Mouse (Mus musculus) ES-CJ7 (cell line): ENCODE results near the gene Rps27.

Source experiments
- DNase-seq: peaks from one replicate; pipeline ENCODE4 v3.0.0; 2011; ENCODE audit warnings: low read depth, low spot score

The Rps27 gene

DNA sequence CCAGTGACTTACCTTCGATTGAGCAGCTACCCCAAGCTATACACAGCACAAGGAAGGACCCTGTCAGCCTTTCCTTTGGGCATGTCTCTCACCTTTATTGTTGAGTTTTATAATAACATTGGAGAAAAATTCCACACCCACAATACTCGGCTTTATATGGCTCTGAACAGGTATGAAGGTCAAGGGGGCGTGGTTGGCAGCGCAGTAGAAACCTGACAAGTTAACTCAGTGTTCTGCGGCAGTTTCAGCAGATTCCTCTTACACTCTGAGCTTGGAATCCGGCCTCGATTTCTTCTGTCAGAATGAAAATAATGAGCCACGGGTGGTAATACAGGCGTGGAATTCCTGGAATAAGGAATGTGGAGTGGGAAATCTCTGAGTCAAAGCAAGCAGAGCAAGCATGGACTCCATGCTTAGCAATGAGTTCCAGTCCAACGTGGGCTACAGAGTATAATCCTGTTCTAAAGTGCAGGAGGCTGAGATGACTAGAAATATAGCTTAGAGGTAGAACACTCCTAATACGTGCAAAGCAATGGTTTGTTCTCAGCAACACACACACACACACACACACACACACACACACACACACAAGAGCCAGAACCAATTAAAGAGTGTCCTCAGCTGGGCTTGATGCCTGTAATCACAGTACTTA, 22.5 kb downstream of the Rps27 start:
- DNase-seq = no peak

DNA sequence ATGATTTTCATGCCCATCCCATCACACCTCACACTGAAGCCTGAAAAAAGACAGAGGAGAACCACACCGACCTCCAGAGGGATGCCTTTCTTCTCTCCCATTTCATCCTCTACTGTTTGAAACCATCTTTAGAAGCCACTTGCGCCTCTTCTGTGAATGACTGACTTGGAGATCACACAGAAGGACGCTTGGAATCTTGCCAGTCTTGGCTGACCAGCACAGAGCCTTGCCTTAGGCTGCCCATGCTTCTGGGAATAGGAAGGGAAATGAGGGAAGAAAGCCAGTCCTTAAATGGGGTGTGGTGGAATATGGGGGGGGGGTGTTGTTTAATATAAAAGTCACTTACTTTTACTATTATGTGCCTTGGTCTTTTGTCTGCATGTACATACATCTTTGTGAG, 29.9 kb downstream of the Rps27 start:
- DNase-seq = no peak

DNA sequence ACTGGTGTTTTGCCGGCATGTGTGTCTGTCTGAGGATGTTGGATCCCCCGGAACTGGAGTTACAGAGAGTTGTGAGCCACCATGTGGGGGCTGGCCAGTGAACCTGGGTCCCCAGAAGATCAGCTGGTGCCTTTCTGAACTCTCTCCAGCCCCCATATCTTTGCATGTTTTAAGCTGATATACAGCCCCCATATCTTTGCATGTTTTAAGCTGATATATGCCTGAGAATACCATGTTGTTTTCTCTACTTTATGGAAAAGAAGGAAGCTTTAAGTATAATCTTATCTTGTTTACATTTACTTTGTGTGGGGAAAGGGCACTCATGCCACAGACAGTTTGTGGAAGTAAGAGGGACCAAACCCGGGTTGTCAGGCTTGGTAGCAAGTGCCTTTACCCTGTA, 33.9 kb downstream of the Rps27 start:
- DNase-seq = no peak
